Mouse (Mus musculus) CD4-positive, CD25-positive, alpha-beta regulatory T cell, adult 4 months (primary cell): ENCODE data around the gene Akr1c6. TPM values are rescaled to one million over a fixed set of nuclear protein-coding genes. Genes with fewer than 3 reads are reported as not detected.
"Not testable (repeated sequence)": the region's sequence is repeated elsewhere in the genome, so short reads cannot be mapped to it uniquely, and the experiment has no call there.

Experiments
- ATAC-seq: one replicate; pipeline ENCODE4 v1.8.0; 2017
- polyA plus RNA-seq, 2 experiments: library from polyadenylated mRNA; unstranded; fragments of 100-300 nt; shearing (Covaris generic); gene quantifications; one replicate each; pipeline ENCODE4 v1.2.1; 2017

Gene Akr1c6
- not detected for polyA plus RNA-seq

GRCm38 (mm10) chr13:4434006-4434405 is at the start of gene Akr1c6:
Gene Akr1c6, plus strand, starts transcription at chr13:4434306.
- no peak for ATAC-seq

- ATAC-seq = no peak
These were observed 49.2 kb upstream of the Akr1c6 start for GRCm38 (mm10) chr13:4384918-4385317.

DNA sequence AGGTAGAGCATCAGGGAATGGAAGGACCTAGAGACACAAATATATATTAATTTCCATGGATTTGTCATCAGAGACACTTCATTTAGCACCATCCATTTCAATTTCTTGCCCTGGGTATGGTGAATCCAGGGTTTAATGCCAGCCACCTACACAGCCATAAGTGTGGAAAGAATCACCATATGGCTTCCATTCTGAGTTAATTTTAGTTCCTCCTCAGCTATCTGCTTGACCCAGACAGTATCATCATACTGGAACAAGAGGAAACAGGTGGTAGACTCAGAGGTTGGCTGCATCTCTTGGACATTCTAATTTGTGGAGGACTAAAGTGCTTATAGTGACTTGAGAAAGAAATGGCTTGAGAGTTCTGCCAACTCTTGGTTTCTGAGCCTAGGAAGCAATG is 48.6 kb upstream of the Akr1c6 start:
- no peak for ATAC-seq

- ATAC-seq = no peak
These were observed 45.2 kb upstream of the Akr1c6 start for GRCm38 (mm10) chr13:4388762-4389446.

DNA sequence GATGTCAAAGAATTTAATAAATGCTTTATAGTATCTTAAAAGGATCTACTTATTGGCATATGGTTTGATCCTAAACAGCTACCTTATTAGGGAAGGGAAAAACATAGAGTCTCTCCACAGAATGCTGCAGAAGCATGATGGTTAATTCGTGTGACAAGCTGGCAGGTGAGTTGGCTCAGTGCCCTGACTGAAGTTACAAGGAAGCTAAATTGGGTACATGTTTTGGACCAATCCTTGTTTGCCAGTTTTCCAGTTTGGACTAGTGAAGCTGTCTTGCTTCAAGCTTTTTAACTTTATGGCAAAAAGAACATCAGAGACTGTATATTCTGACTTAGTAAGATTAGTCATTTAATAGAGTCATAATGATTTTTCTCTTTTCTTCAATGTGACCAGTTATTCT is 33.7 kb upstream of the Akr1c6 start:
- not testable (repeated sequence) for ATAC-seq

DNA sequence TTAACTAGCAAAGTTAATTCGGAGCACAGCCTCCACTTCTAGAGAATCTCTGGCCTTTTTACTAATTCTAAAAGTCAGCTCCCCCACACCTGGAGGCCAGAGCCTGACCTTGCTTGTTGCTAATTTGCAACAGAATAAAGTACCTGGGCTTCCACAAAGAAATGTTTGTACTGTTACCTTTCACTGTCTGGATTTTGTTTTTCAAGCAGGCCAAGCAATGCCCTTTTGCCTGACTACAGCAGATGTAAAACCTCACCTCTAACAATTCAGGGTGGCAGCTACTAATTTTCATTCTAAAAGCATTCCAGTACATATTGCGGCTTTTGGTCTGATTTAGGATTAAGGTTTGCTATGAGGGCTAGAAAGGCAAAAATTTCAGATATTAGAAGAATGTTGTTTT is 33.3 kb upstream of the Akr1c6 start:
- ATAC-seq = no peak

- ATAC-seq = no peak
These were observed 31.9 kb upstream of the Akr1c6 start for GRCm38 (mm10) chr13:4402221-4402620.

DNA sequence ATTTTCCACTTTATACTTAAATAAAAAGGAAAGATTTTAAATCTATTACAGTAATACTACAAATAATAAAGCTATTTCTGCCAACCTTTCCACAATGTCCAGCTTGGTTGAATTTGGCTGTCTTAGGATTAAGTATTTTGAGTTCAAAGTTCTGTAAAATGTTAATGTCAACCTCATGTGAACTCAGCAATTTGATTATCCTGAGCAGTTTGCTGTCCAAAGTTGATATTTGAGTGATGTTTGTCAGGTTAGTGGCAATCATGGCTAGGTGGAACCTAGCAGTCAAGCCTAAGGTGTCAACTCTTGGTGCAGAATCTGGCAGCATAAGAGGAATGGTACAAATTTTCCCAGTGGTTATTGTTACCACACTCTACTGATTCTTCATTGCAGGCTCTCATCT is 29.4 kb upstream of the Akr1c6 start:
- no peak for ATAC-seq

DNA sequence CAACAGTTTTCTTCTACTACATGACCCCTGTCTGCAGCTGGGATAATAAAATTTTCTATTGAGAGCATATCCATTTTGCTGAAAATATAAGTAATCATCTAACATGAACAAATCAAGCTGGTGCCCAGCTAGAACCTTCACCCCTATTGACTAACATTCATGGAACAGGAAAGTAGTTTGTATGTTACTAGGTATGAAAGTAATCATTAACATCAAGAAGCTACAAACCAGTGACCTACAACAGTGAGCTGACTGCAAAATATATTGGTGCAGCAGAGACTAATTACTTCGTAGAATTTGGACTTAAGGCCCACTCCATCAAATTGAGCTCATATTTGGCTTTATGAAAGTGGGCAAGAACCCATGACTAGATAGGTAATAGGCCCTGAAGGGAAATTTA is 27.3 kb upstream of the Akr1c6 start:
- ATAC-seq = no peak

- ATAC-seq = no peak
These were observed 5.5 kb upstream of the Akr1c6 start for GRCm38 (mm10) chr13:4428558-4428957.

GRCm38 (mm10) chr13:4429034-4429433 is 5.1 kb upstream of the Akr1c6 start:
- no peak for ATAC-seq

- ATAC-seq = no peak
These were observed 3.0 kb upstream of the Akr1c6 start for GRCm38 (mm10) chr13:4431129-4431528.

GRCm38 (mm10) chr13:4465641-4466040 is 31.5 kb downstream of the Akr1c6 start:
- ATAC-seq = no peak

GRCm38 (mm10) chr13:4467896-4468295 is 33.8 kb downstream of the Akr1c6 start:
- no peak for ATAC-seq

Other genes with a start within 250 kb of the Akr1c6 start
- gene Akr1c13, start 243.2 kb upstream of the Akr1c6 start, polyA plus RNA-seq = 10 to 100 TPM; 44.8 to 57.0 TPM
- not detected for gene Akr1c19, start 205.6 kb upstream of the Akr1c6 start, polyA plus RNA-seq
- gene Akr1c12, start 154.9 kb upstream of the Akr1c6 start, polyA plus RNA-seq = 1 to 10 TPM; 8.7 to 9.9 TPM
- not detected for gene Akr1c20, start 89.0 kb downstream of the Akr1c6 start, polyA plus RNA-seq
- gene Akr1c21, start 139.8 kb downstream of the Akr1c6 start, polyA plus RNA-seq = not detected
- 10 to 100 TPM; 22.9 to 23.1 TPM for gene Akr1e1, start 174.9 kb downstream of the Akr1c6 start, polyA plus RNA-seq